Mouse (Mus musculus): ENCODE results near the gene Mdga1. TPM values are rescaled to one million over a fixed set of nuclear protein-coding genes. Genes with fewer than 3 reads are reported as not detected.

Mdga1 gene
- polyA plus RNA-seq (2021; fragmentation: Nextera tagmentation) = 3.8 and 3.9 TPM in 2 replicates
- long read RNA-seq, experiment 1, partial matches to known transcripts = 1 of 4 reads
- long read RNA-seq, experiment 1, other reads (novel, unspliced or antisense) = 3 of 4 reads
- long read RNA-seq, experiment 2, full-length matches to known transcripts = 3 of 22 reads
- long read RNA-seq, experiment 2, partial matches to known transcripts = 5 of 22 reads
- long read RNA-seq, experiment 2, other reads (novel, unspliced or antisense) = 14 of 22 reads

DNA sequence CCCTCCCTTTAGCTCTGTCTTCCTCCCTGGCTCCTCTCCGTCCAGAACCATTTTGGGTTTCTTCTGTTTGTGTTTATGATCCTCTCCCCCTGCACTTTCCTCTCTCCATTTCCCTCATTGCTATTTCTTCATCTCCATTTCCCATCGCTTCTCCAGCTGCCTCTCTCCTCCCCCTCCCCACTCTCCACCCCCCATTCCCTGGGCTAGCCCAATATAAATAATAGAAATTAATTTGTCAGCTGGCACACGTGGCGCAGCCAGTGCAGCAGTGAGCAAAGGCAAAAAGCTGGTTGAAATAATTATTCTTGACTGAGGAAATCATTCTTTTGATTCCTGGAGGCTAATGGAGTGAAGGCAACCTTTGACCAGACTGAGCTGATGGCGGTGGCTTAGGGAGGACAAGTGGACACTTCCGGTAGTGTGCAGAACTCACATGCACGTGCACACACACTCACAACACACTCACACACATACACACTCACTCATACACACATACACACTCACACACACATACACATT lies at the start of gene Mdga1:
Gene Mdga1 (minus strand): TSS at position 51 of the 519 bp plus-strand sequence.

DNA sequence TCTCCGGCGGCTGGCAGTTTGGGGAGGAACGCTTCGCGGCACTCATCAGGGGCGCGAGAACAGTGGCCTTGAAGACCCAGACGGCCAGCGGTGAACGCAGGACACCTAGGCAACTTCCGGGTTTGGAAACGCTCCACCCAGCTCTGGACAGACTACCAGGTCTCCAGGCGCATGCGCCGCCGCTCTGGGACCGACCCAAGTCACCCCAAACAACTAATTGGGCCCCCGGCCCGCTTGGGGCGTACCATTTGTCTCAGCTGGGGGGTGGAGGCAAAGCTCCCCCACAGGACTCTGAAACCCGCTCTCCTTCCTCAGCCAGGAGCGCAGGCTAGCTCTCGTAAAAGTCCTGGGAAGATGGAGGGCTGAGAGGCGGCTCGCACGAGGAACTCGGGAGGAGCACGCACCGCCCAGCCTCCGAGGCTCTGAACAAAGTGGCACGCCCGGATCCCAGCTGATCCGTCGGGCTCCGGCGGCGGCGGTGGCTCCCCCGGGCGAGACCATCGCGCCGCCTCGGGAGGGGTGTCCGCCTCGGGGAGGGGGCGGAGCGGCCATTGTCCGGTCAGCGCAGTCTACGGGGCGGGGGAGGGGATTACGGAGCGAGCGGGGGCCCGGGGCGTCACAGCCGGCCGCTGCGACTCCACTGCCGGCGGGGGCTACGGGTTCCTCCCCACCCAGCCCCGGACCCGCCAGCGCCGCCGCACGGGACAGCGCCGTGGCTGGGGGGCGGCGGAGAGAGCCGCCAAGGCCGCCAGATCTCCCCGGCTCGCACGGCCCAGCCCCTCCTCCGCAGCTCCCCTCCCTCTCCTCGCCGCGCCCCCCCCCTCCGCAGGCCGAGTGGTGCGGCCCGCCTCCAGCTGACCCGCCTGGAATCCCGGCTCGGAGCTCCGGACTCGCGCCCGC lies 34.6 kb upstream of the Mdga1 start, which contains the start of gene Zfand3:
Gene Zfand3 (plus strand): TSS at position 531 of the 900 bp plus-strand sequence.

Other genes with a start within 250 kb of the Mdga1 start
- gene Zfand3, start 34.6 kb upstream of the Mdga1 start, polyA plus RNA-seq (2021; fragmentation: Nextera tagmentation) = 17.7 and 18.9 TPM in 2 replicates

All from layer of hippocampus, adult 6 months (tissue).